Mouse (Mus musculus) inflammation-experienced regulatory T-cells, adult 6 months (primary cell): ENCODE data around the gene Methig1. TPM values are rescaled to one million over a fixed set of nuclear protein-coding genes. Genes with fewer than 3 reads are reported as not detected.

Experiments used
- ATAC-seq: one replicate; pipeline ENCODE4 v1.8.0; 2017
- polyA plus RNA-seq, 3 experiments: library from polyadenylated mRNA; unstranded; fragments of 100-300 nt; shearing (Covaris generic); gene quantifications; one replicate each; pipeline ENCODE4 v1.2.1; 2017

Gene Methig1
- polyA plus RNA-seq, 3 experiments from 2014 or later, result 0.36 TPM; not detected in 2

- ATAC-seq, result no peak
These were observed 75.5 kb downstream of the Methig1 start for GRCm38 (mm10) chr15:100428296-100428905.

DNA sequence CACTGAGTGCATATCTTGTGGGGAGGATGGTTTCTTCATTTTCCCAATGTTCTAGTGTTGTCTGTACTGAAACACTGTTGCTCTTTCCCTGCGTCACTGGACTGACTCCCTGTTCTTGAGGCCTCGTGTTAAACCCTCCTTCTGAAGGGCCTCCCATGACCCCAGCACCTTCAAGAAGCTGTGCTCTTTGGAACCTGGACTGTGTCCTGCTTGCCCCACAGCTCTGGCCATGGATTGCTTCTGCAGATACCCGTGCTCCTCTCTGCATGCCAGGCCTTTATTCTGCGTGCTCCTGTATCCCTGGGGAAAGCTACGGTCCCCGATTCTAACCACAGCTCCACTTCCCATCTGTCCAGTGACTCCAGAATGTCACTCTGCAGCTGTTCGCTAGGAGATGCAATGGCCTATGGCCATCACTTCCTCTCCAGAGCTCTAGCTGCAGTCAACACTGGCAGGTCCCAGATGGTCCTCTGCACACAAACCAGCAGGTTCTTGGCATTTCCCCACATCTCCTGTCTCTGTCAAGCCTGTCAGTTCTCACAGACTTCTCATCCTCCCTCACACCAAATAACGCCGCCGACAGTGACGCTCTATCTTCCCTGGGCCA, 77.1 kb downstream of the Methig1 start:
- no peak for ATAC-seq

GRCm38 (mm10) chr15:100433234-100433633, 80.3 kb downstream of the Methig1 start:
- no peak for ATAC-seq

Other genes starting within 250 kb of the Methig1 start
- 10 to 100 TPM; 32.1 to 36.0 (median 33.1) TPM for gene Atf1, start 125.3 kb upstream of the Methig1 start, polyA plus RNA-seq
- gene Tmprss12, start 72.3 kb upstream of the Methig1 start, polyA plus RNA-seq, result not detected
- 10 to 100 TPM in 1 of 3 experiments, 1 to 10 TPM in 2; 2.3 to 15.1 (median 4.4) TPM for gene Mettl7a1, start 49.0 kb upstream of the Methig1 start, polyA plus RNA-seq
- not detected for gene Mettl7a3, start 18.2 kb upstream of the Methig1 start, polyA plus RNA-seq
- not detected for gene Mettl7a2, start 51 bp downstream of the Methig1 start, polyA plus RNA-seq
- not detected for gene Higd1c, start 11.4 kb downstream of the Methig1 start, polyA plus RNA-seq
- under 1 TPM in 2 of 3 experiments, not detected in 1; 0.26 to 0.49 TPM for gene Gm5475, start 69.0 kb downstream of the Methig1 start, polyA plus RNA-seq
- 10 to 100 TPM; 20.5 to 30.5 (median 26.7) TPM for gene Slc11a2, start 71.9 kb downstream of the Methig1 start, polyA plus RNA-seq
- gene Letmd1, start 115.9 kb downstream of the Methig1 start, polyA plus RNA-seq, result 10 to 100 TPM; 24.6 to 58.8 (median 54.5) TPM
- 1 to 10 TPM in 2 of 3 experiments, under 1 TPM in 1; 0.91 to 1.8 (median 1.5) TPM for gene Csrnp2, start 142.3 kb downstream of the Methig1 start, polyA plus RNA-seq
- gene Tfcp2, start 198.9 kb downstream of the Methig1 start, polyA plus RNA-seq, result 1 to 10 TPM; 3.7 to 8.4 (median 5.6) TPM
- gene Pou6f1, start 246.8 kb downstream of the Methig1 start, polyA plus RNA-seq, result 10 to 100 TPM in 2 of 3 experiments, 1 to 10 TPM in 1; 7.4 to 19.8 (median 18.8) TPM